Mouse (Mus musculus): ENCODE results near the gene Slc19a1. TPM values are rescaled to one million over a fixed set of nuclear protein-coding genes. Genes with fewer than 3 reads are reported as not detected.

Gene Slc19a1
- polyA plus RNA-seq, 1 experiment from 2014 or later = 60.0 TPM

- WGBS = 87% methylated on average over 8 of the region's 8 CpGs
- H3K4me2 ChIP-seq (replicated peaks; ENCODE audit: low read depth) = no peak overlapping the region
- 0 out of 2 replicates have a peak, but pooled peaks cover 13% of the 10 kb centered on the region for H3K4me1 ChIP-seq (replicated peaks; ENCODE audit: control insufficient read depth, insufficient read depth, low read length)
- no peaks in the 10 kb centered on the region for H3K9me3 ChIP-seq (ENCODE audit: control insufficient read depth)
- no peak for ATAC-seq
- H3K27me3 ChIP-seq (replicated peaks; ENCODE audit: control insufficient read depth, insufficient read depth, low read length) = no peaks in the 10 kb centered on the region
- no peak for TF ChIP-seq CTCF (IDR thresholded peaks at IDR 0.05; ENCODE audit: low read depth)
- H3K27ac ChIP-seq (ENCODE audit: low read depth, low read length) = no peak overlapping the region
- H3K4me3 ChIP-seq (ENCODE audit: low read depth, low read length) = no peak overlapping the region
- H3K36me3 ChIP-seq (ENCODE audit: control insufficient read depth, insufficient read depth) = peaks cover 55% of the 10 kb centered on the region
- no peak overlapping the region for H3K9ac ChIP-seq (ENCODE audit: low read depth, low read length)
These were observed 6.6 kb downstream of the Slc19a1 start for GRCm38 (mm10) chr10:77038579-77039174.

GRCm38 (mm10) chr10:77048196-77048595 is 16.2 kb downstream of the Slc19a1 start:
- Histone ChIP-seq H3K4me3 (ENCODE audit: low read depth, low read length) (no peak overlapping the region), H3K4me2 (replicated peaks; ENCODE audit: low read depth) (no peak overlapping the region), H3K9me3 (ENCODE audit: control insufficient read depth) (no peaks in the 10 kb centered on the region), H3K4me1 (replicated peaks; ENCODE audit: control insufficient read depth, insufficient read depth, low read length) (no peaks in the 10 kb centered on the region), H3K27me3 (replicated peaks; ENCODE audit: control insufficient read depth, insufficient read depth, low read length) (no peaks in the 10 kb centered on the region), H3K36me3 (ENCODE audit: control insufficient read depth, insufficient read depth) (peaks cover 71% of the 10 kb centered on the region), H3K9ac (ENCODE audit: low read depth, low read length) (no peak overlapping the region), H3K27ac (ENCODE audit: low read depth, low read length) (no peak overlapping the region)
- ATAC-seq = no peak
- WGBS = 72% methylated on average over 4 of the region's 4 CpGs
- no peak for TF ChIP-seq CTCF (IDR thresholded peaks at IDR 0.05; ENCODE audit: low read depth)

GRCm38 (mm10) chr10:77048606-77049005 is 16.6 kb downstream of the Slc19a1 start:
- H3K9ac ChIP-seq (ENCODE audit: low read depth, low read length) = no peak overlapping the region
- no peak for ATAC-seq

GRCm38 (mm10) chr10:77056768-77057167 is 24.7 kb downstream of the Slc19a1 start:
- WGBS = 77% methylated on average over 10 of the region's 10 CpGs
- Histone ChIP-seq H3K36me3 (ENCODE audit: control insufficient read depth, insufficient read depth) (peaks cover 5% of the 10 kb centered on the region; the same call in 1 of the 2 replicates), H3K4me1 (replicated peaks; ENCODE audit: control insufficient read depth, insufficient read depth, low read length) (no peaks in the 10 kb centered on the region), H3K27ac (ENCODE audit: low read depth, low read length) (no peak overlapping the region), H3K4me3 (ENCODE audit: low read depth, low read length) (no peak overlapping the region), H3K4me2 (replicated peaks; ENCODE audit: low read depth) (no peak overlapping the region), H3K9me3 (ENCODE audit: control insufficient read depth) (no peaks in the 10 kb centered on the region), H3K27me3 (replicated peaks; ENCODE audit: control insufficient read depth, insufficient read depth, low read length) (no peaks in the 10 kb centered on the region), H3K9ac (ENCODE audit: low read depth, low read length) (no peak overlapping the region)
- no peak for ATAC-seq
- TF ChIP-seq CTCF (IDR thresholded peaks at IDR 0.05; ENCODE audit: low read depth) = no peak

More at GRCm38 (mm10) chr10:77048606-77049005, 16.6 kb downstream of the Slc19a1 start:
- H3K4me3 ChIP-seq (ENCODE audit: low read depth, low read length) = no peak overlapping the region
- no peaks in the 10 kb centered on the region for H3K9me3 ChIP-seq (ENCODE audit: control insufficient read depth)
- no peaks in the 10 kb centered on the region for H3K27me3 ChIP-seq (replicated peaks; ENCODE audit: control insufficient read depth, insufficient read depth, low read length)
- peaks cover 68% of the 10 kb centered on the region for H3K36me3 ChIP-seq (ENCODE audit: control insufficient read depth, insufficient read depth)
- TF ChIP-seq CTCF (IDR thresholded peaks at IDR 0.05; ENCODE audit: low read depth) = no peak
- H3K4me2 ChIP-seq (replicated peaks; ENCODE audit: low read depth) = no peak overlapping the region
- 85% methylated on average over 3 of the region's 3 CpGs for WGBS
- H3K27ac ChIP-seq (ENCODE audit: low read depth, low read length) = no peak overlapping the region
- no peaks in the 10 kb centered on the region for H3K4me1 ChIP-seq (replicated peaks; ENCODE audit: control insufficient read depth, insufficient read depth, low read length)

- ATAC-seq = no peak
- TF ChIP-seq CTCF (IDR thresholded peaks at IDR 0.05; ENCODE audit: low read depth) = no peak
These were observed 29.4 kb downstream of the Slc19a1 start for GRCm38 (mm10) chr10:77061426-77061825.

GRCm38 (mm10) chr10:77062393-77063010 is 30.5 kb downstream of the Slc19a1 start:
- no peak for TF ChIP-seq CTCF (IDR thresholded peaks at IDR 0.05; ENCODE audit: low read depth)
- Histone ChIP-seq H3K4me3 (ENCODE audit: low read depth, low read length) (no peak overlapping the region), H3K27ac (ENCODE audit: low read depth, low read length) (no peak overlapping the region), H3K36me3 (ENCODE audit: control insufficient read depth, insufficient read depth) (no peaks in the 10 kb centered on the region), H3K27me3 (replicated peaks; ENCODE audit: control insufficient read depth, insufficient read depth, low read length) (no peaks in the 10 kb centered on the region), H3K9me3 (ENCODE audit: control insufficient read depth) (no peaks in the 10 kb centered on the region), H3K9ac (ENCODE audit: low read depth, low read length) (no peak overlapping the region), H3K4me2 (replicated peaks; ENCODE audit: low read depth) (no peak overlapping the region), H3K4me1 (replicated peaks; ENCODE audit: control insufficient read depth, insufficient read depth, low read length) (no peaks in the 10 kb centered on the region)
- 75% methylated on average over 11 of the region's 11 CpGs for WGBS
- ATAC-seq = no peak

More at GRCm38 (mm10) chr10:77061426-77061825, 29.4 kb downstream of the Slc19a1 start:
- no peak overlapping the region for H3K27ac ChIP-seq (ENCODE audit: low read depth, low read length)
- no peak overlapping the region for H3K9ac ChIP-seq (ENCODE audit: low read depth, low read length)
- no peak overlapping the region for H3K4me2 ChIP-seq (replicated peaks; ENCODE audit: low read depth)
- WGBS = 67% methylated on average over 3 of the region's 3 CpGs
- no peaks in the 10 kb centered on the region for H3K9me3 ChIP-seq (ENCODE audit: control insufficient read depth)
- no peaks in the 10 kb centered on the region for H3K27me3 ChIP-seq (replicated peaks; ENCODE audit: control insufficient read depth, insufficient read depth, low read length)
- H3K4me3 ChIP-seq (ENCODE audit: low read depth, low read length) = no peak overlapping the region
- no peaks in the 10 kb centered on the region for H3K36me3 ChIP-seq (ENCODE audit: control insufficient read depth, insufficient read depth)
- H3K4me1 ChIP-seq (replicated peaks; ENCODE audit: control insufficient read depth, insufficient read depth, low read length) = no peaks in the 10 kb centered on the region

All from intestine, postnatal 0 days (tissue).